Mouse (Mus musculus): ENCODE data around the gene Tuba4a.

GRCm38 (mm10) chr1:75261278-75261677, 41.6 kb upstream of the Tuba4a start:
- TF ChIP-seq CTCF (conservative IDR thresholded peaks at IDR 0.05 in 1 of 2, IDR thresholded peaks at IDR 0.05 in 1 of 2; ENCODE audit: low read depth in 2 of 2, low read length in 2 of 2) (no peak), TBP (conservative IDR thresholded peaks at IDR 0.05; ENCODE audit: low read depth, low read length) (no peak), MAX (IDR thresholded peaks at IDR 0.05; ENCODE audit: low read length) (no peak), ZKSCAN1 (IDR thresholded peaks at IDR 0.05; ENCODE audit: borderline replicate concordance, low read depth, low read length) (no peak), POLR2A (IDR thresholded peaks at IDR 0.05; ENCODE audit: low read depth, low read length) (no peak), E2F4 (IDR thresholded peaks at IDR 0.05; ENCODE audit: insufficient replicate concordance, low read depth, low read length) (no peak)
